Mouse (Mus musculus) MEL (cell line): ENCODE measurements around the gene Adap1. TPM values are rescaled to one million over a fixed set of nuclear protein-coding genes. Genes with fewer than 3 reads are reported as not detected.

Source experiments
- DNase-seq: peaks from one replicate; pipeline ENCODE4 v3.0.0; 2011; ENCODE audit warnings: low read depth, low spot score
- H3K27ac ChIP-seq: 2 replicates; pipeline ENCODE4 v1.5.1; 2012; ENCODE audit warnings: low read depth, mild to moderate bottlenecking, control low read depth, low read length, moderate library complexity; ENCODE audit not compliant: control insufficient read depth
- H3K27me3 ChIP-seq, 2 experiments: fragments of 150-350 bp in 1 of 2; sonication (generic) in 1 of 2; 2 replicates each; pipeline ENCODE4 v1.6.1; 2012; ENCODE audit warnings: low read length in 2 of 2, mild to moderate bottlenecking in 2 of 2, improper control_type of control experiment in 1 of 2, moderate library complexity in 1 of 2; ENCODE audit not compliant: insufficient read depth in 2 of 2, control insufficient read depth in 1 of 2
- H3K36me3 ChIP-seq, 2 experiments: 2 replicates each; pipeline ENCODE4 v1.6.1; 2012 to 2014; ENCODE audit warnings: low read length in 2 of 2, improper control_type of control experiment in 1 of 2, inconsistent platforms in 1 of 2, mild to moderate bottlenecking in 1 of 2; ENCODE audit not compliant: insufficient read depth in 2 of 2, control insufficient read depth in 1 of 2
- H3K4me1 ChIP-seq, 2 experiments: fragments of 150-350 bp in 1 of 2; sonication (generic) in 1 of 2; 2 replicates each; pipeline ENCODE4 v1.6.1; 2012; ENCODE audit warnings: low read length in 2 of 2, improper control_type of control experiment in 1 of 2, mild to moderate bottlenecking in 1 of 2; ENCODE audit not compliant: insufficient read depth in 2 of 2, control insufficient read depth in 1 of 2
- H3K4me3 ChIP-seq, 2 experiments: fragments of 150-350 bp in 1 of 2; sonication (generic) in 1 of 2; 2 replicates each; pipeline ENCODE4 v1.5.1; 2012; ENCODE audit warnings: low read depth in 2 of 2, low read length in 2 of 2, mild to moderate bottlenecking in 2 of 2, moderate library complexity in 2 of 2, control low read depth in 1 of 2, improper control_type of control experiment in 1 of 2; ENCODE audit not compliant: control insufficient read depth in 1 of 2, insufficient read depth in 1 of 2
- H3K79me2 ChIP-seq: 2 replicates; pipeline ENCODE4 v1.6.1; 2012; ENCODE audit warnings: mild to moderate bottlenecking, low read length, moderate library complexity; ENCODE audit not compliant: control insufficient read depth, poor library complexity, insufficient read depth
- H3K9ac ChIP-seq: 2 replicates; pipeline ENCODE4 v1.6.1; 2012; ENCODE audit warnings: low read depth, mild to moderate bottlenecking, control low read depth, low read length, moderate library complexity; ENCODE audit not compliant: control insufficient read depth, poor library complexity, severe bottlenecking
- H3K9me3 ChIP-seq: fragments of 150-350 bp; sonication (generic); replicated peaks from 2 replicates; pipeline ENCODE4 v1.6.1; 2012; ENCODE audit warnings: mild to moderate bottlenecking, low read length, improper control_type of control experiment, moderate library complexity; ENCODE audit not compliant: insufficient read depth
- BHLHE40 ChIP-seq: IDR thresholded peaks from 2 replicates; pipeline ENCODE4 v1.6.1; 2012; ENCODE audit warnings: low read depth, mild to moderate bottlenecking, inconsistent platforms, low read length, improper control_type of control experiment, borderline replicate concordance
- CHD1 ChIP-seq: IDR thresholded peaks from 2 replicates; pipeline ENCODE4 v1.6.1; 2012; ENCODE audit warnings: low read depth, mild to moderate bottlenecking, inconsistent platforms, low read length, improper control_type of control experiment
- CHD2 ChIP-seq: IDR thresholded peaks from 2 replicates; pipeline ENCODE4 v1.6.1; 2011; ENCODE audit warnings: low read length, improper control_type of control experiment
- CTCF ChIP-seq, 3 experiments: IDR thresholded peaks in 2 of 3; conservative IDR thresholded peaks in 1 of 3; 2 replicates each; pipeline ENCODE4 v1.5.1; 2011 to 2012; ENCODE audit warnings: low read length in 3 of 3, low read depth in 2 of 3, mild to moderate bottlenecking in 2 of 3, improper control_type of control experiment in 1 of 3, inconsistent platforms in 1 of 3, mixed read lengths in 1 of 3, moderate library complexity in 1 of 3; ENCODE audit not compliant: control insufficient read depth in 1 of 3, insufficient read depth in 1 of 3, poor library complexity in 1 of 3, severe bottlenecking in 1 of 3
- E2F4 ChIP-seq: IDR thresholded peaks from 2 replicates; pipeline ENCODE4 v1.6.1; 2011; ENCODE audit warnings: low read depth, low read length, improper control_type of control experiment, borderline replicate concordance
- ELF1 ChIP-seq: IDR thresholded peaks from 2 replicates; pipeline ENCODE4 v1.6.1; 2014; ENCODE audit warnings: low read depth, mild to moderate bottlenecking, inconsistent platforms, low read length, improper control_type of control experiment, moderate library complexity
- EP300 ChIP-seq, 2 experiments: IDR thresholded peaks; 2 replicates each; pipeline ENCODE4 v1.6.1; 2011; ENCODE audit warnings: improper control_type of control experiment in 2 of 2, low read length in 2 of 2, low read depth in 1 of 2, mild to moderate bottlenecking in 1 of 2
- ETS1 ChIP-seq: IDR thresholded peaks from 2 replicates; pipeline ENCODE4 v1.6.1; 2012; ENCODE audit warnings: low read depth, mild to moderate bottlenecking, inconsistent platforms, low read length, improper control_type of control experiment, moderate library complexity
- GABPA ChIP-seq: IDR thresholded peaks from 2 replicates; pipeline ENCODE4 v1.6.1; 2012; ENCODE audit warnings: low read depth, mild to moderate bottlenecking, inconsistent platforms, low read length, improper control_type of control experiment, moderate library complexity
- GATA1 ChIP-seq: IDR thresholded peaks from 2 replicates; pipeline ENCODE4 v1.6.1; 2011; ENCODE audit warnings: low read depth, low read length, improper control_type of control experiment
- JUND ChIP-seq: IDR thresholded peaks from 2 replicates; pipeline ENCODE4 v1.6.1; 2011; ENCODE audit warnings: low read depth, mild to moderate bottlenecking, improper control_type of control experiment, low read length
- KAT2A ChIP-seq: conservative IDR thresholded peaks from 2 replicates; pipeline ENCODE4 v1.6.1; 2012; ENCODE audit warnings: low read depth, low read length, improper control_type of control experiment, inconsistent platforms
- MAFK ChIP-seq: IDR thresholded peaks from 2 replicates; pipeline ENCODE4 v1.6.1; 2011; ENCODE audit warnings: low read depth, mild to moderate bottlenecking, low read length, improper control_type of control experiment, borderline replicate concordance
- MAX ChIP-seq: IDR thresholded peaks from 2 replicates; pipeline ENCODE4 v1.6.1; 2011; ENCODE audit warnings: low read length, improper control_type of control experiment
- MAZ ChIP-seq: IDR thresholded peaks from 2 replicates; pipeline ENCODE4 v1.6.1; 2012; ENCODE audit warnings: low read depth, mild to moderate bottlenecking, inconsistent platforms, low read length, improper control_type of control experiment
- MEF2A ChIP-seq: IDR thresholded peaks from 2 replicates; pipeline ENCODE4 v1.6.1; 2014; ENCODE audit warnings: low read depth, mild to moderate bottlenecking, inconsistent platforms, low read length, improper control_type of control experiment; ENCODE audit not compliant: poor library complexity, insufficient replicate concordance, severe bottlenecking; ENCODE audit errors: extremely low read depth
- MXI1 ChIP-seq: IDR thresholded peaks from 2 replicates; pipeline ENCODE4 v1.6.1; 2011; ENCODE audit warnings: mild to moderate bottlenecking, low read depth, low read length, improper control_type of control experiment
- MYB ChIP-seq: IDR thresholded peaks from 2 replicates; pipeline ENCODE4 v1.6.1; 2011; ENCODE audit warnings: mild to moderate bottlenecking, low read depth, low read length, improper control_type of control experiment
- MYC ChIP-seq: IDR thresholded peaks from 2 replicates; pipeline ENCODE4 v1.6.1; 2011; ENCODE audit warnings: low read depth, mild to moderate bottlenecking, low read length, improper control_type of control experiment, moderate library complexity
- NELFE ChIP-seq: IDR thresholded peaks from 2 replicates; pipeline ENCODE4 v1.6.1; 2011; ENCODE audit warnings: low read depth, low read length, improper control_type of control experiment
- NRF1 ChIP-seq: IDR thresholded peaks from 2 replicates; pipeline ENCODE4 v1.6.1; 2014; ENCODE audit warnings: low read depth, mild to moderate bottlenecking, inconsistent platforms, low read length, improper control_type of control experiment, moderate library complexity; ENCODE audit not compliant: poor library complexity, insufficient read depth, severe bottlenecking
- POLR2A ChIP-seq, 2 experiments: IDR thresholded peaks; 2 replicates each; pipeline ENCODE4 v1.6.1; 2011 to 2012; ENCODE audit warnings: low read length in 2 of 2, mild to moderate bottlenecking in 2 of 2, control low read depth in 1 of 2, improper control_type of control experiment in 1 of 2, low read depth in 1 of 2, moderate library complexity in 1 of 2; ENCODE audit not compliant: control insufficient read depth in 1 of 2, insufficient read depth in 1 of 2, poor library complexity in 1 of 2
- POLR2AphosphoS2 ChIP-seq: IDR thresholded peaks from 2 replicates; pipeline ENCODE4 v1.6.1; 2011; ENCODE audit warnings: low read length, improper control_type of control experiment
- POLR2AphosphoS5 ChIP-seq: IDR thresholded peaks from 2 replicates; pipeline ENCODE4 v1.6.1; 2012; ENCODE audit warnings: low read depth, borderline replicate concordance, mild to moderate bottlenecking, inconsistent platforms, low read length, moderate library complexity, mixed read lengths
- RAD21 ChIP-seq: IDR thresholded peaks from 2 replicates; pipeline ENCODE4 v1.6.1; 2011; ENCODE audit warnings: mild to moderate bottlenecking, low read depth, low read length, improper control_type of control experiment
- SMC3 ChIP-seq: IDR thresholded peaks from 2 replicates; pipeline ENCODE4 v1.6.1; 2011; ENCODE audit warnings: low read depth, low read length, improper control_type of control experiment
- TAL1 ChIP-seq: IDR thresholded peaks from 2 replicates; pipeline ENCODE4 v1.6.1; 2012; ENCODE audit warnings: mild to moderate bottlenecking, inconsistent platforms, low read length, moderate library complexity, mixed read lengths
- TBP ChIP-seq: IDR thresholded peaks from 2 replicates; pipeline ENCODE4 v1.8.0; 2011; ENCODE audit warnings: low read depth, low read length, improper control_type of control experiment
- TCF12 ChIP-seq: IDR thresholded peaks from 2 replicates; pipeline ENCODE4 v1.6.1; 2014; ENCODE audit warnings: low read depth, mild to moderate bottlenecking, inconsistent platforms, low read length, improper control_type of control experiment, moderate library complexity
- UBTF ChIP-seq: IDR thresholded peaks from 2 replicates; pipeline ENCODE4 v1.6.1; 2012; ENCODE audit warnings: low read depth, mild to moderate bottlenecking, inconsistent platforms, low read length, improper control_type of control experiment, moderate library complexity, borderline replicate concordance; ENCODE audit not compliant: insufficient read depth
- USF1 ChIP-seq: IDR thresholded peaks from 2 replicates; pipeline ENCODE4 v1.6.1; 2014; ENCODE audit warnings: low read depth, mild to moderate bottlenecking, inconsistent platforms, low read length, improper control_type of control experiment, moderate library complexity
- USF2 ChIP-seq, 2 experiments: IDR thresholded peaks; 2 replicates each; pipeline ENCODE4 v1.6.1; 2011 to 2012; ENCODE audit warnings: improper control_type of control experiment in 2 of 2, low read length in 2 of 2, borderline replicate concordance in 1 of 2, inconsistent platforms in 1 of 2, low read depth in 1 of 2, mild to moderate bottlenecking in 1 of 2; ENCODE audit not compliant: insufficient read depth in 1 of 2
- ZC3H11A ChIP-seq: IDR thresholded peaks from 2 replicates; pipeline ENCODE4 v1.6.1; 2012; ENCODE audit warnings: low read depth, mild to moderate bottlenecking, inconsistent platforms, low read length, improper control_type of control experiment
- ZKSCAN1 ChIP-seq: IDR thresholded peaks from 2 replicates; pipeline ENCODE4 v1.6.1; 2012; ENCODE audit warnings: low read depth, mild to moderate bottlenecking, inconsistent platforms, low read length, improper control_type of control experiment, moderate library complexity
- ZMIZ1 ChIP-seq: IDR thresholded peaks from 2 replicates; pipeline ENCODE4 v1.6.1; 2012; ENCODE audit warnings: low read depth, mild to moderate bottlenecking, inconsistent platforms, low read length, improper control_type of control experiment, moderate library complexity
- ZNF384 ChIP-seq: IDR thresholded peaks from 2 replicates; pipeline ENCODE4 v1.6.1; 2012; ENCODE audit warnings: low read depth, mild to moderate bottlenecking, inconsistent platforms, low read length, improper control_type of control experiment
- polyA plus RNA-seq, 2 experiments: library from polyadenylated mRNA; stranded (reverse) in 1 of 2; unstranded in 1 of 2; fragments of >175 nt in 1 of 2; fragments of >200 nt in 1 of 2; gene quantifications; 2 replicates each; pipeline versions ENCODE4 v1.2.1 to v1.2.4; 2012; ENCODE audit warnings: low replicate concordance in 2 of 2, low read depth in 1 of 2; ENCODE audit not compliant: insufficient read length in 2 of 2, insufficient read depth in 1 of 2, missing spikeins in 1 of 2
- total RNA-seq: library from RNA; depleted of rRNA; stranded (reverse); fragments of 300-350 nt; gene quantifications from 2 replicates; pipeline ENCODE4 v1.2.3, GENCODE M21; 2012

Adap1 gene
- total and polyA plus RNA-seq, 3 experiments, result 52.9 to 59.8 TPM; not detected in 1

DNA sequence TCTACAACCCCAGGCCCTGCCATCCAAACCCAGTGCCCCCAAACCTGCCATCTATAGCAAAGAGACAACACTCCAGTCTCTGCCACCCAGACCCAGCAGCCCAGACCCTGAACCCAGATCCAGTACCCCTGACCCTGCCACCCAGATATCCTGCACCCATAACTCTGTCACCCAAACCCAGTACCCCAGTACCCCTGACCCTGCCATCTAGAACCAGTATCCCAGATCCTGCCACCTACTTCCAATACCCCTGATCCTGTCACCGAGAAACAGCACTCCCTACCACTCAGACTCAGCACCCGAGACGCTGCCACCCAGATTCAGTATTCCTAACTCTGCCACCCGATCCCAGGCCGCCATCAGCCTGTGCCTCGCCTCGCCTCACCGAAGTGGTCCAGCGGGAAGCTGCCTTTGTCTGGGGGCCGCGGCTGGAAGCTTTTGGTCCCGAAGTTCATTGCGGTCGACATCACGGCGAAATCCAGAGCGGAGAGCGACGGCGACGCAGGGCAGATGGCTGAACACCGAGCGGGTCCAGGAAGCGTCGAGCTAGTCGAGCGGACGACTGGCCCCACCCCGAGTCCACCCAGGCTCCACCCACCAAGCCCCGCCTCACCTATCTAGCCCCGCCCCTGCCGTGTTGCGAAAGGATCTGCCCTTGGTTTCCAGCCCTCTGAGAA, 19.4 kb upstream of the Adap1 start:
- peaks cover 0 to 5% of the 10 kb centered on the region in 2 experiments; a peak in 1 of 4 replicates for H3K4me1 ChIP-seq
- H3K4me3 ChIP-seq, result peak overlapping the region; percentile 68 to 90
- no peaks in the 10 kb centered on the region for H3K27me3 ChIP-seq
- H3K79me2 ChIP-seq, result peaks cover 17% of the 10 kb centered on the region
- H3K9ac ChIP-seq, result peak overlapping the region; percentile 72
- peak; percentile 96 for DNase-seq
- peak overlapping the region; percentile 22 for H3K27ac ChIP-seq
- H3K9me3 ChIP-seq, result no peaks in the 10 kb centered on the region
- H3K36me3 ChIP-seq, result no peaks in the 10 kb centered on the region; a peak in 2 of 4 replicates
- 0 out of 2 replicates have a peak, but pooled peaks have one; percentile 15 for TF ChIP-seq NRF1
- TF ChIP-seq RAD21, result no peak
- no peak for TF ChIP-seq MEF2A
- TF ChIP-seq ZNF384, result no peak
- TF ChIP-seq TBP, result peak; percentile 69
- TF ChIP-seq GABPA, result no peak
- TF ChIP-seq UBTF, result no peak
- no peak for TF ChIP-seq ZC3H11A
- TF ChIP-seq MAFK, result no peak
- 0 out of 2 replicates have a peak, but pooled peaks have one; percentile 29 for TF ChIP-seq ETS1
- peak; percentile 68; the same call in 1 of the 2 replicates for TF ChIP-seq ZMIZ1
- TF ChIP-seq ELF1, result peak; percentile 90
- no peak; a peak in 1 of 4 replicates for TF ChIP-seq EP300 (IDR thresholded peaks at IDR 0.05; ENCODE audit: low read depth in 1 of 2, low read length in 2 of 2)
- TF ChIP-seq NELFE, result peak; percentile 66
- no peak for TF ChIP-seq CHD2
- TF ChIP-seq CHD1, result no peak
- no peak for TF ChIP-seq ZKSCAN1
- TF ChIP-seq GATA1, result no peak
- no peak for TF ChIP-seq USF2 (IDR thresholded peaks at IDR 0.05; ENCODE audit: borderline replicate concordance in 1 of 2, insufficient read depth in 1 of 2, low read depth in 1 of 2, low read length in 2 of 2)
- TF ChIP-seq KAT2A, result no peak; the same call in 1 of the 2 replicates
- no peak for TF ChIP-seq SMC3
- no peak for TF ChIP-seq JUND
- TF ChIP-seq CTCF (IDR thresholded peaks at IDR 0.05 in 2 of 3, conservative IDR thresholded peaks at IDR 0.05 in 1 of 3; ENCODE audit: control insufficient read depth in 1 of 3, insufficient read depth in 1 of 3, low read depth in 2 of 3, low read length in 3 of 3, poor library complexity in 1 of 3, severe bottlenecking in 1 of 3), result no peak
- no peak for TF ChIP-seq E2F4
- peak; percentile 42; the same call in 1 of the 2 replicates for TF ChIP-seq POLR2AphosphoS2
- no peak for TF ChIP-seq MAX
- TF ChIP-seq USF1, result no peak
- 0 out of 2 replicates have a peak, but pooled peaks have one; percentile 46 for TF ChIP-seq TCF12
- peak; percentile 84; the same call in 1 of the 2 replicates for TF ChIP-seq MXI1
- TF ChIP-seq MYB, result no peak
- no peak for TF ChIP-seq BHLHE40
- TF ChIP-seq TAL1, result no peak
- TF ChIP-seq POLR2A (IDR thresholded peaks at IDR 0.05; ENCODE audit: control insufficient read depth in 1 of 2, insufficient read depth in 1 of 2, low read depth in 1 of 2, low read length in 2 of 2, poor library complexity in 1 of 2), result peak; percentile 71 to 75; a peak in 3 of 4 replicates
- TF ChIP-seq POLR2AphosphoS5, result no peak
- peak; percentile 71; the same call in 1 of the 2 replicates for TF ChIP-seq MAZ
- TF ChIP-seq MYC, result no peak
